Mouse (Mus musculus) lung, adult 2 months (tissue): ENCODE results near the gene Nop2.

ENCODE experiments used
- CTCF ChIP-seq: fragments of 200-500 bp; IDR thresholded peaks from 2 replicates; pipeline ENCODE4 v1.5.1; 2011; ENCODE audit warnings: mild to moderate bottlenecking, low read length, control low read depth; ENCODE audit not compliant: insufficient read depth
- POLR2A ChIP-seq: fragments of 200-500 bp; IDR thresholded peaks from 2 replicates; pipeline ENCODE4 v1.6.1; 2011; ENCODE audit warnings: low read depth, mild to moderate bottlenecking, control low read depth, low read length, borderline replicate concordance; ENCODE audit errors: extremely low read depth

GRCm38 (mm10) chr6:125096597-125097345, 34.9 kb upstream of the Nop2 start:
- TF ChIP-seq POLR2A (no peak), CTCF (no peak)
